Mouse (Mus musculus) cortical plate, adult 2 months (tissue): ENCODE data around the gene 1700029I15Rik. TPM values are rescaled to one million over a fixed set of nuclear protein-coding genes. Genes with fewer than 3 reads are reported as not detected.
A peak's percentile ranks its signal among the peaks of the same experiment; 100 is the strongest.

Source experiments
- H3K27ac ChIP-seq: fragments of 200-500 bp; 2 replicates; pipeline ENCODE4 v1.5.1; 2012; ENCODE audit warnings: low read length, control low read depth, inconsistent platforms; ENCODE audit not compliant: insufficient read depth
- H3K4me1 ChIP-seq: fragments of 200-500 bp; 2 replicates; pipeline ENCODE4 v1.6.1; 2011; ENCODE audit warnings: low read length; ENCODE audit not compliant: control insufficient read depth, insufficient read depth
- H3K4me3 ChIP-seq: fragments of 200-500 bp; 2 replicates; pipeline ENCODE4 v1.5.1; 2011; ENCODE audit warnings: mild to moderate bottlenecking, low read length, control low read depth; ENCODE audit not compliant: insufficient read depth
- CTCF ChIP-seq: fragments of 200-500 bp; IDR thresholded peaks from 2 replicates; pipeline ENCODE4 v1.5.1; 2011; ENCODE audit warnings: mild to moderate bottlenecking, control low read depth, low read length; ENCODE audit not compliant: insufficient read depth; ENCODE audit errors: extremely low read depth
- POLR2A ChIP-seq: fragments of 200-500 bp; IDR thresholded peaks from 2 replicates; pipeline ENCODE4 v1.6.1; 2011; ENCODE audit warnings: mild to moderate bottlenecking, low read length, control low read depth; ENCODE audit not compliant: insufficient read depth; ENCODE audit errors: extremely low read depth
- polyA plus RNA-seq: library from polyadenylated mRNA; depleted of rRNA; stranded (reverse); fragments of >200 nt; gene quantifications from 2 replicates; pipeline ENCODE4 v1.2.3, GENCODE M21; 2012

Gene 1700029I15Rik
- polyA plus RNA-seq, 1 experiment: 4.4 TPM

DNA sequence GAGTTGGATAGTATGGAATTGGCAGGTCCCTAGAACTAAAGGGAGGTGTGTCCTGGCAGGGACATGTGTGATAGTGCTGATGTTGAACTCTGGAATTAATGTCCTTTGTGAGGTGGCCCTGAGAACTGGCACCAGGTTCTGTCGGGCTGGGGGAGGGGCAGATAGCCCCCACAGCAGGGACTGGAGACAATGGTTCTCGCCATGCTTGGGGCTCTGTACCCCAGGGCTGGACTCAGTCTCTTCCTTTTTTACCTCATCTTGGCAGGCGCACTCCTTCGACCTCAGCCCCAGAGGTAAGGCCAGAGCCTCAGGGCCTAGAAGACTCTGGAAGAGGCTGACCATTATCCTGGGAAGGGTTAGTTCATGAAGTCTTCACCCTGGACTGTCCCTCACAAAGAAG lies 421 bp downstream of the 1700029I15Rik start:
- Histone ChIP-seq H3K4me1 (no peaks in the 10 kb centered on the region), H3K27ac (no peak overlapping the region), H3K4me3 (no peak overlapping the region)
- no peak for TF ChIP-seq CTCF
- TF ChIP-seq POLR2A: no peak

DNA sequence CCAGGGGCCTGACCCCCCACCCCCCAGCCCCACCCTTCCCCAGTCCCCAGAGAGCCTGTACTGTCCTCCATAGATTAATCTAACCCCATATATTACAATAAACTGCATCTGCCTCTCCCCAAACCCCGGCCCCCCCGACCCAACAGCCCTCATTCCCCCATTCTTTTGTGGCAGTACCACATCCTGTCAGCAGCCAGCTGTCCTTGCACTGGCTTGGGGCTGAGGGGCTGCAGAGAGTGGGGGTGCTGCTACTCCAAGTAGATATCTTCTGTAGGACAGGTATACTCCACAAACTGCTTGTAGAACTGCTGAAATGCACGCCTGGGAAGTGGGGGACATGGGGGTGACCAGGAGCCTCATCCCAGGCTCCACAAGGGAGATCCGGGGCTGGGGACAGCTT lies 1.8 kb downstream of the 1700029I15Rik start:
- H3K27ac ChIP-seq: no peak overlapping the region
- no peaks in the 10 kb centered on the region for H3K4me1 ChIP-seq
- TF ChIP-seq POLR2A (no peak), CTCF (no peak)
- no peak overlapping the region for H3K4me3 ChIP-seq

DNA sequence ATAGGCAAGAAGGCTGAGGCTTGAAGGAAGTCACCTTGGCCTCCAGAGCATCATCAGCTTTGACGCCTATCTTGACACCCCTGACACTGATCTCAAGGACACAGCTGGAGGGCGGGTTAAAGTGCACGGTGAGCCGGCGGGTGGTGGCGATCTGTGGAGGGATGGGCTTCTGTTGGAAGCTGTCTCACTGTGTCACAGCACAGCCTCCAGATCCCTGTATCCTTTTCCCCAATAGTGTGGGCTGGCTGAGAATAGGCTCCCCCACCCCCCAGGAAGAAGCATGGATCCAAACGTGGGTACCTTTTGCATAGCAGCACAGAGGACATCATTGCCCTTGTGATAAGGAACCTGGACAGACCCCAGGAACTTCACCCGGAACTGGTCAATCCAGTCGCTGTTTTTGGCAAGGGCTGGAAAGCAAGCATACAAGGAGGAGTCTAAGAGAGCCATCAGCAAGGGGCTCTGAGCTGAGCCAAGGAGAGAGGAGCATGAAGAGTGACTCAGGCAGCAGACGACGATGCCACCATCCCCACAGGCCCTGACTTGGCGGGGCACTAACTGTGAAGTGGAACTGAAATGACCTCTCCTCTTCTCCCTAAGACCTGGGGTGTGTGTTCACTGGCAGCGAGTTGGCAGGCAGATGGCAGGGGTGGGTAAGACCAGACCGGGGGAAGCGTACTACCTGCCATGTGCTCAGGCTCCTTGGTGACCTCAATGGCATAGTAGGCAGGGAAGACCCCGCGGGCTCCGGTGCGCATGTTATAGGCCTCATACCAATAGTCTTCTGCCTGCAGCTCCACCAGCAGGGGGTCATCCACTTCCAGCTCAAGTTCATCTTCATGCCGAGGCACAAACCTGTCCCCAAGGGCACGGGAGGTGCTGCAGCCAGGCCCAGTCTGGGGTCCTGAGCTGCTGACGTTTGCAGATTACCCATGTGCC lies 3.0 kb downstream of the 1700029I15Rik start:
- Histone ChIP-seq H3K4me3 (no peak overlapping the region), H3K27ac (no peak overlapping the region), H3K4me1 (peaks cover 2% of the 10 kb centered on the region; the same call in 1 of the 2 replicates)
- TF ChIP-seq CTCF: no peak
- no peak for TF ChIP-seq POLR2A

DNA sequence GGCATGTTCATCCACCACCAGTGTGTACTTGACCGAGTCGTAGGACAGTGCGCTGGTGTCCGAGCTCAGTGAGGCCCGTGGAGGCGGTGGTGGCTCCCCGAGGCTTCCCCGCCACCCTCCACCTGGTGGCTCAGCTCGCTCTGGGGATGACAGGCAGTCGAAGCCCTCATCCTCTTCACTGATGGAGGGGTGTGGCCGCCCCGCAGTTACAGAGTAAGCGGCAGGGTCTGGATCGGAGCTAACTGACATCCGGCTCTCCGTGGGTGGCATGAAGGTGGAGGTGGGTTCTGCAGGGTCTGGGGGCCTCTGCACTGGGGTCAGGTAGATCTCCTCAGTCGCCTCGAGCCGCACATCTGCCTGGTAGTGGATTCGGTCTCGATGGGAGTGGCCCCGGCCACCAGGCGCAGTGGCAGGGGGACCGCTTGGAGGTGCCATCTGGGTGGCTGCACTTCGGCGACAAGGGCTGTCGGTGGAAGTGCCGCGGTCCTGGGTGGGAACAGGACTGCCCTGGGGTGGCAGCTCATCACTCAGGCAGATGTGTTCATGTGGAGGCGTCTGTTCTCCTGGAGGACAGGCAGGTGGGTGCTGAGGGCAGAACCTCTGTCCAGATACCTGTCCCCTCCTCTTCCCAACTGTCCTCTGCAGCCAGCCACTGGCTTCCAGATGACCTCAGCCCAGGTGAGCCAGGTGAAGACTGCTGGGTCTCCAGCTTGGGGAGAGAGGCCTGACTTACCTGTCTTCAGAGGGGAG lies 4.7 kb downstream of the 1700029I15Rik start:
- H3K4me3 ChIP-seq: peak overlapping the region; percentile 88
- TF ChIP-seq CTCF: no peak
- no peak for TF ChIP-seq POLR2A
- H3K4me1 ChIP-seq: peaks cover 10% of the 10 kb centered on the region; the same call in 1 of the 2 replicates
- H3K27ac ChIP-seq: peak overlapping the region; percentile 95

DNA sequence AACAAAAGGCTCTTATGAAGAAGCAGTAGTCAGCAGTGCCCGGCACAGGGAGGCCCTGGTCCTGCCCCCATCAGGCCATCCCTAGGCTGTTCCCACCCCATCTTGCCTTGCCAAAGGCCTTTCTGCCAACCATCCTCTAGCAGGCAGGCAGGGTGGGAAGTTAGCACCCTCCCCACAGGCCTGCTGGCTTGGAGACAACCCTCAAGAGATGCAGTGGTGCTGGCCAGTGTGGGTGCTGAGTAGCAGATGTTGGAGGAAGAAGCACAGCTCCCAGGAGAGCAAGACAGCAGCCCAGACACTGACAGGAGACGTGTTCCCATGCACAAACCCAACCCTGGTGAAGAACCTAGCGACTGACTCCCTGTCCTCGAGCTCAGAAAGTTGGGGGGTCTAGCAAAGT lies 5.3 kb downstream of the 1700029I15Rik start:
- H3K4me3 ChIP-seq: peak overlapping the region; percentile 88
- no peak for TF ChIP-seq CTCF
- TF ChIP-seq POLR2A: no peak; the same call in 1 of the 2 replicates
- H3K27ac ChIP-seq: peak overlapping the region; percentile 95
- H3K4me1 ChIP-seq: peaks cover 12% of the 10 kb centered on the region

DNA sequence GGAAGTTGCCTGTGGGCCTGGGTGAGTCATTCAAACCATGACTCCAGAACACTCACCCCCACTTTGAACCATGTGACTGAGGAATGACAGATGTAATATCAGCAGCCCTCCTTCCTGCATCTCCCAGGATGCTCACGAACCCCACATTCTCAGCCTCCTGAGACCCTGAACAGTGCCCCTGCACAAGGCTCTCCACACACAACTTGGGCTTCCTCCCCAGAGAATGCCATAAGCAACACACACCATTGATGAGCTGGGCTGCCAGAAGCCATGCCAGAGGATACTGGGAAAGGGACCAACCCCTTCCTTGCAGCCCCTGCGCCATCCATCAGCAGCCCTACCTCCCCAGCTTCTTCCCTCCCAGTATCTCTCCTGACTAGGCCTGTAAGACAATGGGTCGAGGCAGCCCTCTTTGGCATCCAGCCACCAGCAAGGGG lies 5.8 kb downstream of the 1700029I15Rik start:
- Histone ChIP-seq H3K4me1 (peaks cover 15% of the 10 kb centered on the region), H3K4me3 (peak overlapping the region; percentile 88)

DNA sequence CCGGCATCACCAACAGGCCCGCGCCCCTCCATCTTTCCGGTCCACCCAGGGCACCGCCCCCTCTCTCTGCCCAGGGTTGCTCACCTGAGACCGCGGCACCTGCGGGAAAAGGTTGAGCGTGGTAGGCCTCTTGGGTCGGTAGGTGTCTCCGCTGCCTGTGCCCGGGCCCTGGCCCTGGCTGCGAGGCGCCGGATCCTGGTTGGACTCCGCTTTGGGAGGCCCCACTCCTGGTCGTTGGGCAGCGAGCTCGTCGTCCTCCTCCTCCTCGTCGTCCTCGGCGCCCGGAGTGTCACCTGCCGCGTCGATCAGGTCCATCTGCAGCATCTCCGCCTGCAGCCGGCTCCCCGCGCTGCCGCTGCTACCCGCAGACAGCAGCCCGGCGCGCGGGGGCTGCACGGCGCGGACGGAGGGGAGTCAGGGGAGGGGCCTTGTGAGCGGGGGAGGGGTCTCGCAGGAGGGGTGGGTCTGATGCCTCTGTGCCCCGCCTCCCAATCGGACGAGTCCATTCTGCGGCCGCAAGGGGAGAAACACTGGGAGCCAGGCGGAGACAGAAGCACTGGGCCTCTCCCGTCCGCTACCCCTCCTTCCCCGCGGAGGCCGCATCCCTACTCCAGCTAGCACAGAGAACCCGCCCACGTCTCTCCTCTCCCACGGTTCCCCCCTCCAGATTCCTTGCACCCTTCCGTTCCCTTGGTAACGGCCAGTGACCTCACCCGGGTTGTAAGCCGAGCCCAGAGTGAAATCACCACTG lies 6.7 kb downstream of the 1700029I15Rik start:
- TF ChIP-seq CTCF (no peak), POLR2A (peak; percentile 52)
- Histone ChIP-seq H3K4me1 (peaks cover 15% of the 10 kb centered on the region), H3K4me3 (peak overlapping the region; percentile 88), H3K27ac (peak overlapping the region; percentile 95)

More for the DNA sequence above, 5.8 kb downstream of the 1700029I15Rik start:
- no peak for TF ChIP-seq CTCF
- peak; percentile 48; the same call in 1 of the 2 replicates for TF ChIP-seq POLR2A
- H3K27ac ChIP-seq: peak overlapping the region; percentile 95

DNA sequence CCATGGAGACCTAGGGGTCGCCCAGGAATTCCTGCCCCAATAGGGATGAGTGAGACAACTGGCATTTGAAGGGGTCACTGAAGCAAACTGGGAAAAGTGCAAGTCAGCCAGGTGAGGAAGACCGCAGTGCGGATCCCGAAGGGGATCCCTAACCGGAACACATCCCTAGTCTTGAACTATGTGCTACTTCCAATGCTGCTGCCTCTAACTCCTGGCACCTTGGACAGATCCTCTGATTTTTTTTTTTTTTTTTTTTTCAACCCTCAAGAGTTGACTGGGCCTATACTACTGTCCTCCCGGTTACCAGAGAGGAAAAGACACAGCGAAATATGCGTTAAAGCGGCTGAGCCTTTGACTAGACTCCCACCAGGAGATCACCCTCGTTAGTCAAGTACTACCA lies 7.3 kb downstream of the 1700029I15Rik start:
- Histone ChIP-seq H3K4me1 (peaks cover 15% of the 10 kb centered on the region), H3K4me3 (peak overlapping the region; percentile 88), H3K27ac (peak overlapping the region; percentile 3; the same call in 1 of the 2 replicates)
- TF ChIP-seq POLR2A (no peak), CTCF (no peak)
